Mouse (Mus musculus): ENCODE results near the gene Supt4a.

DNA sequence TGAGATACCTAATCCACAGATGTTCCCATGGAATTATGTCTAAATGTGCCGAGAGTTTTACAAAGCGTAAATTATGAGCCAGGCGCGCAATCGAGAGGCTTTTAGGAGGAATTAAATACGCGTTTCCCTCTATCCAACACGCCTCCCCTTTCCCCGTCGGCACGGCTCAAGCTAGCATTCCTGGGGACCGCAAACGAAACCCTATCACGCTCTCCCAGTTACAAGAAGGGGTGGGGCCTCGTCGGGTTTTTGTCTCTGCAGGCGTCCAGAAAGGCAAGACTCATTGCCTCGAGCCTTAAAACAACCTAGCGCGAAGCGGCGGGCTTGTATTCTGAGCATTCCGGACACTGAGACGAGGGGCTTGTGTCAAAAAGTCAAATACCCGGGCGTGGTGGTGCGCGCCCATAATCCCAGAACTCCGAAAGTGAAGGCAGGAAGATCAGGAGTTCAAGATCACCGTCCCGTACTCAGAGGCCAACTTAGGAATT is 661 bp upstream of the Supt4a start:
- TF ChIP-seq MAX (IDR thresholded peaks at IDR 0.05) (no peak), CEBPB (IDR thresholded peaks at IDR 0.05; ENCODE audit: low read depth) (no peak), CTCF (IDR thresholded peaks at IDR 0.05; ENCODE audit: control insufficient read depth, insufficient read depth, insufficient read length) (no peak), MYOD1 (IDR thresholded peaks at IDR 0.05; ENCODE audit: control insufficient read depth, insufficient read length, low read depth) (no peak)
